Mouse (Mus musculus) stomach, postnatal 0 days (tissue): ENCODE data around the gene Pex11a.

Experiments
- CTCF ChIP-seq: IDR thresholded peaks from 2 replicates; pipeline ENCODE4 v1.5.1; 2016; ENCODE audit warnings: antibody characterized with exemption, low read depth, mild to moderate bottlenecking, moderate library complexity
- EP300 ChIP-seq: optimal IDR thresholded peaks from 2 replicates; pipeline ENCODE3; 2016; ENCODE audit warnings: antibody characterized with exemption

DNA sequence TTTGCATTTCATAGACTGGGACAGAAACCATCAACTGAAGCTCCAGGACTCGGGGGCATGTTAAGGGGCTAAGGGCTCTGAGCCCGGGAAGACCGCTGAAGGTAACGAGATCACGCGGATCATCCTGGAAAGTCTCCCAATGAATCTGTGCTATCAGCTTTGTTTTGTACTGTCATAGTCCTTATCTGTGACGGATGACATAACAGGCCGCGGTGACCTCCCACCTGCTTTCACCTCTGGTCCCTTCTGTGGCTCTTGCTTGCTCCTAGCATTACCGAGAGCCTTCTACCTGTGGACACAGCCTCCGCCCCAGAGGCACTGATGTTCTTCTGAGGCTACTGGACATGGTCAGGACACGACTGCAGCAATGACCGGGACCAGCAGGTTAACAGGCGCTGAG is 6.4 kb downstream of the Pex11a start:
- TF ChIP-seq CTCF = no peak
- TF ChIP-seq EP300 = no peak
